Mouse (Mus musculus) hindbrain, embryonic 16.5 days (tissue): ENCODE measurements around the gene Actg2. TPM values are rescaled to one million over a fixed set of nuclear protein-coding genes. Genes with fewer than 3 reads are reported as not detected.

ENCODE experiments used
- ATAC-seq: fragments of 200-750 bp; cut with Nextera tagmentation; 2 replicates; pipeline ENCODE4 v1.8.0; 2017; ENCODE audit warnings: moderate TSS enrichment, moderate library complexity
- H3K27ac ChIP-seq: fragments of 300-500 bp; sonication (generic); 2 replicates; pipeline ENCODE4 v1.5.1; 2014; ENCODE audit warnings: low read depth, mild to moderate bottlenecking, control low read depth, low read length, moderate library complexity
- H3K27me3 ChIP-seq: fragments of 300-500 bp; sonication (generic); replicated peaks from 2 replicates; pipeline ENCODE4 v1.6.1; 2014; ENCODE audit warnings: low read length; ENCODE audit not compliant: control insufficient read depth, insufficient read depth
- H3K36me3 ChIP-seq: fragments of 300-500 bp; sonication (generic); 2 replicates; pipeline ENCODE4 v1.6.1; 2014; ENCODE audit warnings: mild to moderate bottlenecking, low read length, moderate library complexity, mixed read lengths; ENCODE audit not compliant: control insufficient read depth, insufficient read depth
- H3K4me1 ChIP-seq: fragments of 300-500 bp; sonication (generic); 2 replicates; pipeline ENCODE4 v1.6.1; 2014; ENCODE audit warnings: low read depth, low read length; ENCODE audit not compliant: control insufficient read depth, insufficient read depth
- H3K4me2 ChIP-seq: fragments of 300-500 bp; sonication (generic); 2 replicates; pipeline ENCODE4 v1.6.1; 2014; ENCODE audit warnings: mild to moderate bottlenecking, low read length, control low read depth, moderate library complexity
- H3K4me3 ChIP-seq: fragments of 300-500 bp; sonication (generic); 2 replicates; pipeline ENCODE4 v1.5.1; 2014; ENCODE audit warnings: mild to moderate bottlenecking, low read length, control low read depth, moderate library complexity
- H3K9ac ChIP-seq: fragments of 300-500 bp; sonication (generic); 2 replicates; pipeline ENCODE4 v1.6.1; 2014; ENCODE audit warnings: low read depth, mild to moderate bottlenecking, control low read depth, low read length, moderate library complexity
- H3K9me3 ChIP-seq: fragments of 300-500 bp; sonication (generic); 2 replicates; pipeline ENCODE4 v1.6.1; 2014; ENCODE audit warnings: mild to moderate bottlenecking, low read length, moderate library complexity; ENCODE audit not compliant: control insufficient read depth
- WGBS: fragments of 180-500 bp; shearing (Covaris S2); extraction: QIAGEN DNeasy Blood & Tissue Kit; methylation state at CpG from one replicate; pipeline ENCODE4 v1.1.7; 2014; 5-methylcytosine and 5-hydroxymethylcytosine counted together
- polyA plus RNA-seq: library from polyadenylated mRNA; unstranded; fragments of >200 nt; fragmentation: Nextera tagmentation; extraction: Ambion mirVana; gene quantifications from 2 replicates; pipeline ENCODE4 v1.2.1, GENCODE M21; 2015

Actg2 gene
- polyA plus RNA-seq, 1 experiment from 2014 or later = 3.4 TPM

DNA sequence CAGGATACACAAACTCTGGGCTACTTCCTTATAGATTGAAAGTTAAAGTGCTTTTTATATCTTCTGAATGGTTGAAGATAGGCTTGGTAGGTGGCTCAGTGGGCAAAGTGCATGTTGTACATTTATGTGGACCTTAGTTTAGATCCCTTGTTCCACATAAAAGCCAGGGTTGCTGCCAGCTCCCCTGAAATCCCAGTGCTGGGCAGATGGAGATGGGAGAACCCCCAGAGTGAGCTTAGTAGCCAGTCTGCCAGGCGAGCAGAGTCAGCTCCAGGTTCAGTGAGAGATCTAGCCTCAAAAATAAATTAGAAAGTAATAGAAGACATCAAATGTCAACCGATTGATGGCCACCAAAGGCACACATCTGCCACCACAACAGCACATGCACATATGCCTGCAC lies 3.5 kb downstream of the Actg2 start:
- Histone ChIP-seq H3K27me3 (no peaks in the 10 kb centered on the region), H3K4me1 (no peaks in the 10 kb centered on the region), H3K4me3 (no peak overlapping the region), H3K9ac (no peak overlapping the region), H3K4me2 (no peak overlapping the region), H3K9me3 (no peaks in the 10 kb centered on the region), H3K36me3 (no peaks in the 10 kb centered on the region), H3K27ac (no peak overlapping the region)
- ATAC-seq = no peak
- WGBS = 73% methylated on average over 2 of the region's 2 CpGs

DNA sequence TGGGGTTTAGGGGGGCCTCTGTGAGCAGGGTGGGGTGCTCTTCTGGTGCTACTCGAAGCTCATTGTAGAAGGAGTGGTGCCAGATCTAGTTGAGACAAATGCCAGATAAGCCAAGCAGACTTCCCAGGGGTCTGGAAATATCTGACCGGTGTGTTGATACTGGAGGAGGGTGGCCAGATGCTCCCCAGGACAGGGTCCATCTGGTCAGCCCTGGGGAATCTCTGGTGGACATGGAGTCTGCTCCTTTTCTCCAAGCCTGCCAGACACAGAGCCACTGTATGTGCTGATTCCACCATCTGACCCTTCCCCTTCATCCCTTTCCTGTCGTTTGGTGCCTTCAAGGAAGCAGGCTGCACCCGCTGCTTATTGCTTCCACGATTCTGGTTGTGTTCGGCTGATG lies 12.9 kb downstream of the Actg2 start:
- Histone ChIP-seq H3K4me3 (no peak overlapping the region), H3K27me3 (no peaks in the 10 kb centered on the region), H3K36me3 (no peaks in the 10 kb centered on the region), H3K4me2 (no peak overlapping the region), H3K9me3 (no peaks in the 10 kb centered on the region), H3K9ac (no peak overlapping the region), H3K4me1 (no peaks in the 10 kb centered on the region), H3K27ac (no peak overlapping the region)
- no peak for ATAC-seq
- WGBS = 66% methylated on average over 6 of the region's 6 CpGs

DNA sequence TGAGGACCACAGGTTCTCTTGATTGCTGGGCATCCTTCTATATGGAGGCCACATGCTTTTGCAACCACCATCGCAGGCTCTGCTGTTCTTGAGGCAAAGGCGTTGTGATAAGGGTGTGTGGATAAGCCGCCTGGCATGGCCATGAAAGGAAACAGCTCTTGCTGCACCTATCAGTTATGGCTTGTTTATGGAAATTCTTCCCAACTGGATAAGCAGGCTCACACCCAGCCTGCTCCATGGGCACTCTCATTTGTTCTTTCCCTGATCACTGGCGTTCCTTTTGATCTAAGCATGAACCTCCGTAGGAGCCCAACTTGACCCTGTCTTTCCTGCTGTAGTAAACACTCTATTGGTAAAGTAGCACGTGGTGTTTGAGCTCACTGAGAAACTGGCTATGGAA lies 14.3 kb downstream of the Actg2 start:
- no peaks in the 10 kb centered on the region for H3K4me1 ChIP-seq
- H3K9me3 ChIP-seq = no peaks in the 10 kb centered on the region
- H3K9ac ChIP-seq = no peak overlapping the region
- H3K27ac ChIP-seq = no peak overlapping the region
- H3K4me2 ChIP-seq = no peak overlapping the region
- ATAC-seq = no peak
- no peak overlapping the region for H3K4me3 ChIP-seq
- H3K27me3 ChIP-seq = no peaks in the 10 kb centered on the region
- no peaks in the 10 kb centered on the region for H3K36me3 ChIP-seq
- WGBS = 77% methylated on average over 6 of the region's 6 CpGs

DNA sequence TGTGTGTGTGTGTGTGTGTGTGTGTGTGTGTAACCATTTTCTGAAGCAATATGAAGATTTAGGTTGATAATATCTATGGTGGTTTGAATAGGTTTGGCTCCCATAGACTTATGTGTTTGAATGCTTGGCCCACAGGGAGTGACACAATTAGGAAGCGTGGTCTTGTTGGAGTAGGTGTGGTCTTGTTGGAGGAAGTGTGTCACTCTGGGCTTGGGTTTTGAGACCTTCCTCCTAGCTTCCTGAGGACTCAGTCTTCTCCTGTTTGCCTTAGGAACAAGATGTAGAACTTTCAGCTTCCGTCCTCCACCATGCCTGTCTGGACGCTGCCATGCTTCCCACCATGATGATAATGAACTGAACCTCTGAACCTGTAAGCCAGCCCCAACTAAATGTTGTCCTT lies 17.4 kb downstream of the Actg2 start:
- no peak overlapping the region for H3K4me3 ChIP-seq
- no peak overlapping the region for H3K9ac ChIP-seq
- H3K36me3 ChIP-seq = no peaks in the 10 kb centered on the region
- WGBS = 96% methylated on average over 3 of the region's 3 CpGs
- ATAC-seq = no peak
- H3K27me3 ChIP-seq = no peaks in the 10 kb centered on the region
- H3K9me3 ChIP-seq = no peaks in the 10 kb centered on the region
- no peak overlapping the region for H3K4me2 ChIP-seq
- H3K27ac ChIP-seq = no peak overlapping the region
- H3K4me1 ChIP-seq = no peaks in the 10 kb centered on the region

DNA sequence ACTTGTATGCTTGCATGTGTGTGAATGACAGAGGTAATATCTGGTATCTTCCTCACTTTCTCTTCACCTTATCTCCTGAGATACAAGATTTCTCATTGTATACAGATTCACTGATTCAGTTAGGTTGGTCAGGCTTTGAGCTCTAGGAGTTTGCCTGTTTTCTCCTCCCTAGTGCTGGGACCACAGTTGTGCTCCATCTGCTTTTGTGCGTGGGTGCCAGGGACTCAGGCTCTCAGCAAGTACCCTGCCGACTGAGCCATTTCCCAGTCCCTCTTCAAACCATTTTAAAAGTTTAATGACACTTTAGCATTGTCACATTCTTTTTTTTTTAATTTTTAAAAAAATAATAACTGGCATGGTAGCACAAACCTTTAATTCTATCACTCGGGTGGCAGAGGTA lies 20.9 kb downstream of the Actg2 start:
- 77% methylated on average over 3 of the region's 3 CpGs for WGBS
- H3K9me3 ChIP-seq = no peaks in the 10 kb centered on the region
- H3K27me3 ChIP-seq = no peaks in the 10 kb centered on the region
- no peak overlapping the region for H3K9ac ChIP-seq
- H3K4me2 ChIP-seq = no peak overlapping the region
- no peak overlapping the region for H3K27ac ChIP-seq
- no peak for ATAC-seq
- H3K4me1 ChIP-seq = no peaks in the 10 kb centered on the region
- no peak overlapping the region for H3K4me3 ChIP-seq
- no peaks in the 10 kb centered on the region for H3K36me3 ChIP-seq

DNA sequence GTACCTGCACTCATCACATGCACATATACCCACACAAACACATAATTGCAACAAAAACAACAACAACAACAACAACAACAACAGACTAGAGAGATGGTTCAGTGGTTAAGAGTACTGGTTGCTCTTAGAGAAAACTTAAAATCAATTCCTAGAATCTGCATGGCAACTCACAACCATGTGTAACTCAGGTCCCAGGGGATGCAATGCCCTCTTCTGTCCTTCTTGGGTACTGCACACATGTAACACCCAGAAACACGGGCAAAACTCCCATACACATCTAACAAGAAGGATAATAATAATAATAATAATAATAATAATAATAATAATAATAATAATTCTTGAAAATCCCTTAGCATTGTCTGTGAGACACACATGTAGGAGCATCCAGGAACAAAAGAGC lies 23.6 kb downstream of the Actg2 start:
- Histone ChIP-seq H3K36me3 (no peaks in the 10 kb centered on the region), H3K4me2 (no peak overlapping the region), H3K27ac (no peak overlapping the region), H3K27me3 (no peaks in the 10 kb centered on the region), H3K4me1 (no peaks in the 10 kb centered on the region), H3K9ac (no peak overlapping the region), H3K9me3 (no peaks in the 10 kb centered on the region), H3K4me3 (no peak overlapping the region)
- ATAC-seq = no peak
- WGBS = 18% methylated on average over 1 of the region's 1 CpGs

DNA sequence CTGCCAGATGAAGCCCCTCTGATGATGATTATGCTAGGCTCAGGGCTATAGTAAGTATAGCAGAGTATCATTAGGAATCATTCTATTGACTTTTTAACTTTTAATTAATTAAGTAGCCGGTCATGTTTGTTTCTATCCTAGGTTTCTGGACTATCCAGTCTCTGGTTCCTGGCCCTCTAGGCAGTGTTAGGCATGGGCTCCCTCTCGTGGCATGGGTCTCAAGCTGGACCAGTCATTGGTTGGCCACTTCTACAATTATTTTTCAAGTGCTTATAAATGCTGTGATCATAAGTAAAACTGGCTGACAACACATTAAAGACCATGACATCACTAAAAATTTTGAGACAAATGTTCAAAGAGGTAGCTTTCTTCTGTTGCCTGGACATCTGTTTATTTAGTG lies 25.9 kb downstream of the Actg2 start:
- Histone ChIP-seq H3K4me1 (peaks cover 9% of the 10 kb centered on the region), H3K4me2 (no peak overlapping the region), H3K9me3 (no peaks in the 10 kb centered on the region), H3K9ac (no peak overlapping the region), H3K36me3 (no peaks in the 10 kb centered on the region), H3K27ac (no peak overlapping the region), H3K27me3 (no peaks in the 10 kb centered on the region), H3K4me3 (no peak overlapping the region)
- ATAC-seq = no peak
- 67% methylated on average over 2 of the region's 2 CpGs for WGBS

DNA sequence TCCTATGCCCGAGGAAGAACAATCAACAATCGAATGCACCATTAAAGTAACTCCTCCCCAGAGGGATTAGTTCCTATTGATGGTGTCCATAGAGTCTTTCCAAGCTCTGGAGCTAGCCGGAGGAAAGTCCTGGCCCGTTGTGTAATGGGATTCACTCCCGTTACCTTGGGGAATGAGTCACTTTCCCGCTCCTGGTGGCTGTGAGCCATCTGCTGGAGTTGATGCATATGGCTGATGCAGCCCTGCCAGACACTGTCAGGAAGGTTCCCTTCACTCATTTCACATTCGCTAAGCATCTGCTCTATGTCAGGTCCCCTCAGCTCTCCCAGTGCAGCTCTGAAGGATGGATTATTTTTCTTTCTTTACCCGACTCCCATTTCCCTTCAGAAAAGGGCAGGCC lies 26.6 kb downstream of the Actg2 start:
- ATAC-seq = no peak
- Histone ChIP-seq H3K9ac (peak overlapping the region; percentile 22; the same call in 1 of the 2 replicates), H3K4me2 (no peak overlapping the region), H3K4me3 (no peak overlapping the region), H3K27me3 (no peaks in the 10 kb centered on the region), H3K9me3 (no peaks in the 10 kb centered on the region), H3K36me3 (no peaks in the 10 kb centered on the region), H3K4me1 (peaks cover 13% of the 10 kb centered on the region), H3K27ac (no peak overlapping the region)
- 40% methylated on average over 8 of the region's 8 CpGs for WGBS

DNA sequence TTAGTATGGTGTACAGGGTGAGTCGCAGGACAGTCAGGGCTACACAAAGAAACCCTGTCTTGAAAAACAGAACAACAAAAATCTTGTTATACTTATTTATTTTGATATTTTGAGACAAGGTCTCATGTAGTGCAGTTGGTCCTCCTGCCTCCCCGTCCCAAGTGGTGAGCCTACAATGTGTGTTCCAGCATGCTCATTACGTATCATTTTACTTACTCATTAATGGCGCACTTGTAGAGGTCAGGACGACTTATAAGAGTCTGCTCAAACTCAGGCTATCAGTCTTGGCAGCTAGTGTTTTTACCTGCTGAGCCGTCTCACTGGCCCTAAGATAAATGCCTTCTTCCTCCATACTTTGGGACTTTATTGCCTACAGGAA lies 28.9 kb downstream of the Actg2 start:
- WGBS = 39% methylated on average over 6 of the region's 6 CpGs
- ATAC-seq = peak; percentile 35; the same call in 1 of the 2 replicates

More for the DNA sequence above, 28.9 kb downstream of the Actg2 start:
- peak overlapping the region; percentile 59 for H3K9ac ChIP-seq
- H3K4me1 ChIP-seq = peaks cover 13% of the 10 kb centered on the region
- no peaks in the 10 kb centered on the region for H3K27me3 ChIP-seq
- H3K27ac ChIP-seq = peak overlapping the region; percentile 96
- H3K36me3 ChIP-seq = no peaks in the 10 kb centered on the region
- peak overlapping the region; percentile 79 for H3K4me2 ChIP-seq
- H3K4me3 ChIP-seq = peak overlapping the region; percentile 87
- H3K9me3 ChIP-seq = no peaks in the 10 kb centered on the region
